In genomic region chr2:105523297-105523802, GRCm38 (mm10) we compare ENCODE assay signal across 1 mouse cellular context.
TF ChIP-seq lines count a peak whose summit lies in the region.

No protein-coding gene starts in this region.

TF ChIP-seq in CH12.LX, 34 proteins besides CTCF, POLR2A, EP300 and RAD21 (continued from another document):
- TF ChIP-seq ZC3H11A (IDR thresholded peaks at IDR 0.05; ENCODE audit: low read depth, low read length) (peak; percentile 37; the same call in 1 of the 2 replicates), MAFK (IDR thresholded peaks at IDR 0.05; ENCODE audit: insufficient replicate concordance, low read length) (no peak), CHD2 (IDR thresholded peaks at IDR 0.05; ENCODE audit: low read length) (peak; percentile 63), NRF1 (IDR thresholded peaks at IDR 0.05; ENCODE audit: low read depth, low read length) (no peak)
